ENCODE assay signal across 1 mouse cellular context in genomic region chr4:46502606-46503502, GRCm38 (mm10).
TF ChIP-seq lines count a peak whose summit lies in the region.

No protein-coding gene starts in this region.

TF ChIP-seq in MEL, 35 proteins besides CTCF, POLR2A, EP300 and RAD21:
- peak; percentile 41; the same call in 1 of the 2 replicates for TF ChIP-seq GATA1 (IDR thresholded peaks at IDR 0.05; ENCODE audit: low read depth, low read length)
- TF ChIP-seq RCOR1 (IDR thresholded peaks at IDR 0.05; ENCODE audit: low read depth, low read length): no peak
TF ChIP-seq in MEL: peak in this region for 1.
